Mouse (Mus musculus) megakaryocyte, embryonic 14.5 days (primary cell): ENCODE data around the gene Pld6. TPM values are rescaled to one million over a fixed set of nuclear protein-coding genes. Genes with fewer than 3 reads are reported as not detected.

ENCODE experiments used
- H3K27me3 ChIP-seq: replicated peaks from 2 replicates; pipeline ENCODE3; 2012; ENCODE audit warnings: inconsistent platforms
- H3K36me3 ChIP-seq: replicated peaks from 2 replicates; pipeline ENCODE3; 2012; ENCODE audit warnings: low read length, inconsistent platforms, mixed read lengths
- H3K4me1 ChIP-seq: 2 replicates; pipeline ENCODE4 v1.6.1; 2012; ENCODE audit warnings: inconsistent platforms
- H3K4me3 ChIP-seq: replicated peaks from 2 replicates; pipeline ENCODE3; 2012; ENCODE audit warnings: moderate library complexity, mild to moderate bottlenecking, inconsistent platforms
- H3K9me3 ChIP-seq: 2 replicates; pipeline ENCODE4 v1.6.1; 2012; ENCODE audit warnings: inconsistent platforms
- FLI1 ChIP-seq: IDR thresholded peaks from 2 replicates; pipeline ENCODE4 v1.6.1; 2012; ENCODE audit warnings: low read length, inconsistent platforms, mixed read lengths
- GATA1 ChIP-seq: IDR thresholded peaks from 3 replicates; pipeline ENCODE4 v1.6.1; 2012; ENCODE audit warnings: mixed read lengths, low read length, inconsistent platforms, borderline replicate concordance
- polyA plus RNA-seq: library from polyadenylated mRNA; stranded (reverse); fragments of >175 nt; gene quantifications from 2 replicates; pipeline ENCODE4 v1.2.3, GENCODE M21; 2012; ENCODE audit warnings: low replicate concordance; ENCODE audit not compliant: insufficient read depth

The Pld6 gene
- polyA plus RNA-seq, 1 experiment = 0.43 TPM

DNA sequence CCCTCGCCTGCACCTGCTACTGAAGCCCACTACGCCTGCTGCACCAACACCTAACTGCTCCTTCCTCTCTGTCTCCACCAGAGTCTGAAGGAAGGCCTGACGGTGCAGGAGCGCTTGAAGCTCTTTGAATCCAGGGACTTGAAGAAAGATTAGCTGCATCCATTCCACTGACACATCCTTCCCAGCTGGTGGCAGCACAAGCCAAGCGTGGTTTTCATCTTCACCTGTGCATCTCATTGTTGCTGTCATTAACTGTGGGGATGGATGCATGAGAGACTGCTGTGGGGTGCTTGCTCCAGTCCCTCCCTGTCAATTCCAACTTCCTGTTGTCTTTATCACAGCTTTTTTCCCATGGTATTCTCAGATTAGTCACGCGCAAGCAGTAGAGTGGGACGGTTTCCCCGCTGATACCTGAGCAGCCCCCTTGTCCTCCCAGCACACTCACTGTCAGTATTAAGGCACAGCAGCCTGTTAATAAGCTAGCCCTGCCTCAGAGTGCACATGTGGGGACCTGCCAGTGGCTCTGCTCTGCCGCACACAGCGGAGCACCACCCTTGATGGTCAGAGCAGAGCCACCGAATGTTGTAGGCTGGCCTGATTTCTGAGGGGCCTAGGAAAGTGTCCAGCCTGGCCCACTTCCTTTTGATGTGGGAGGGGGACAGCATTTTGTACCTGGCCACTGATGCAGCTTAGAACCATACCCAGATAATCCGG lies 11.9 kb downstream of the Pld6 start:
- no peak for TF ChIP-seq GATA1
- TF ChIP-seq FLI1 = no peak
- H3K27me3 ChIP-seq = no peaks in the 10 kb centered on the region
- peak overlapping the region; percentile 8 for H3K4me3 ChIP-seq
- H3K36me3 ChIP-seq = peaks cover 93% of the 10 kb centered on the region
- peaks cover 94% of the 10 kb centered on the region for H3K4me1 ChIP-seq
- H3K9me3 ChIP-seq = no peaks in the 10 kb centered on the region

DNA sequence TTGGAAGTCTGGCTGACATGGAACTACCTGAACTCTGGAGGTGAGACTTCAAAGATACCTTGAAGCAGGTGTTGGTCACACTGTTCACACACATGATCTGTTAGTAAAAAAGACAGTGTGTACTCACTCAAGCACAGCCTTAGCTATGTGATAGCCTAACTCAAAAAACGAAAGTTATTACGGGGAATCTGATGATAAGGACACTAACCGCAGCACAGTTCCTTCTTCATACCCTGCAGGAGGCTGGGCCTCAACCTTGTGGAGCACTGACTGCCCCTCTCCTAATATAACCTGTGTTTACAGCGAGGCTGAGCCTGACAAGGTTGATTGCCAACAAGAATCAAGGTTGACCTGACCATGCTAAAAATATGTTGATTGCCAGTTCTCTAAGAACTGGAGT lies 12.9 kb downstream of the Pld6 start:
- no peaks in the 10 kb centered on the region for H3K9me3 ChIP-seq
- H3K4me3 ChIP-seq = no peak overlapping the region
- H3K36me3 ChIP-seq = peaks cover 94% of the 10 kb centered on the region
- TF ChIP-seq GATA1 = no peak
- no peak for TF ChIP-seq FLI1
- H3K27me3 ChIP-seq = no peaks in the 10 kb centered on the region
- peaks cover 95% of the 10 kb centered on the region for H3K4me1 ChIP-seq

- H3K36me3 ChIP-seq = peaks cover 97% of the 10 kb centered on the region
- no peaks in the 10 kb centered on the region for H3K27me3 ChIP-seq
- H3K9me3 ChIP-seq = no peaks in the 10 kb centered on the region
- H3K4me1 ChIP-seq = peaks cover 98% of the 10 kb centered on the region
- H3K4me3 ChIP-seq = no peak overlapping the region
- no peak for TF ChIP-seq GATA1
- TF ChIP-seq FLI1 = no peak
Measured at GRCm38 (mm10) chr11:59772902-59773301, 14.5 kb downstream of the Pld6 start.

GRCm38 (mm10) chr11:59772291-59772690 lies 15.2 kb downstream of the Pld6 start:
- Histone ChIP-seq H3K4me1 (peaks cover 100% of the 10 kb centered on the region), H3K36me3 (peaks cover 98% of the 10 kb centered on the region), H3K4me3 (no peak overlapping the region), H3K27me3 (no peaks in the 10 kb centered on the region), H3K9me3 (no peaks in the 10 kb centered on the region)
- no peak for TF ChIP-seq FLI1
- TF ChIP-seq GATA1 = no peak

DNA sequence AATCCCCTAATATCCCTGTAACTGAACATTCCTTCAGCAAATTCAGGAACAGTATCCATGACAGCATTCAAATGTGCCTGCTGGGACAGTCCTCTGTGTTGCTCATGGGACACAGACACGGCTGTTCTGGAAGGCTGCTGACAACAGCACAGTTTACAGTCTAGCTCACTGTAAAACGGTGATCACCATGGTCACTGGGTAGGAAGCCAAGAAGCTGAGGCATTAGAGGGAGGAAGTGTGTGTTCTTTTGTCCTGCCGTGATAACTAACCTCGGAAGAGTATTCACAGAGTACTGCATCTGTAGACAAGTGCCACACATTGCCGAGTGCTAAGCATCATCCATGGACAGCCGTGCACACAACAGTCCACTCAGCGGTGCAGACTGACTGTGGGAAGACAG lies 16.7 kb downstream of the Pld6 start:
- Histone ChIP-seq H3K4me3 (peak overlapping the region; percentile 74), H3K27me3 (no peaks in the 10 kb centered on the region), H3K9me3 (no peaks in the 10 kb centered on the region), H3K36me3 (peaks cover 96% of the 10 kb centered on the region), H3K4me1 (peaks cover 100% of the 10 kb centered on the region)
- peak; percentile 96; the same call in 2 of the 3 replicates for TF ChIP-seq GATA1
- TF ChIP-seq FLI1 = no peak

DNA sequence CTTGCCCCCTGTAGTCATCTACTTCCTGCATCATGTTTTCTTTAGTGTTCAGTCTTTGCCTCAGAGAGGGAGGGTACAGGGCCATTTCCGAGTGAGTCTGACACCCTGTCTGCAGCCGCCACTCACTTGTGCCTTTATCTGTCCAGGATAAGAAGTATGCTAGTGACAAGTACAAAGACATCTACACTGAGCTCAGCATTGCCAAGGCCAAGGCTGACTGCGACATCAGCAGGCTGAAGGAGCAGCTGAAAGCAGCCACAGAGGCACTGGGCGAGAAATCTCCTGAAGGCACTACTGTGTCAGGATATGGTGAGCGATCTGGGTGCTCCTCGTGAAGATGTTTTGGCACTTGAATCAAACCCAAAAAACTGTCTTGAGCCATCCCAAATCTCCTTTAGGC lies 17.7 kb downstream of the Pld6 start:
- Histone ChIP-seq H3K9me3 (no peaks in the 10 kb centered on the region), H3K4me3 (peak overlapping the region; percentile 57), H3K4me1 (peaks cover 100% of the 10 kb centered on the region), H3K36me3 (peaks cover 96% of the 10 kb centered on the region), H3K27me3 (no peaks in the 10 kb centered on the region)
- no peak for TF ChIP-seq GATA1
- TF ChIP-seq FLI1 = no peak

GRCm38 (mm10) chr11:59769307-59769706 lies 18.1 kb downstream of the Pld6 start:
- peak overlapping the region; percentile 40 for H3K4me3 ChIP-seq
- peaks cover 100% of the 10 kb centered on the region for H3K4me1 ChIP-seq
- no peaks in the 10 kb centered on the region for H3K27me3 ChIP-seq
- TF ChIP-seq GATA1 (no peak), FLI1 (no peak)
- H3K9me3 ChIP-seq = no peaks in the 10 kb centered on the region
- H3K36me3 ChIP-seq = peaks cover 96% of the 10 kb centered on the region

DNA sequence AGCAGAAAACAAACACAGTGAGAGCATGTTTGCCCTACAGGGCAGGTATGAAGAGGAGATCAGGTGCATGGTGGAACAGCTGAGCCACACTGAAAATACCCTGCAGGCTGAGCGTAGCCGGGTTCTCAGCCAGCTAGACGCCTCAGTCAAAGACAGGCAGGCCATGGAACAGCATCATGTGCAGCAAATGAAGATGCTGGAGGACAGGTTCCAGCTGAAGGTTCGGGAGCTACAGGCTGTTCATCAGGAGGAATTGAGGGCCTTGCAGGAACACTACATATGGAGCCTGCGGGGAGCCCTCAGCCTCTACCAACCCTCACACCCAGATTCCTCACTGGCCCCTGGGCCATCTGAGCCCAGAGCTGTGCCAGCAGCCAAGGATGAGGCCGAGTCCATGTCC lies 26.6 kb downstream of the Pld6 start:
- H3K4me3 ChIP-seq = no peak overlapping the region
- peaks cover 96% of the 10 kb centered on the region for H3K4me1 ChIP-seq
- no peaks in the 10 kb centered on the region for H3K27me3 ChIP-seq
- H3K9me3 ChIP-seq = no peaks in the 10 kb centered on the region
- TF ChIP-seq GATA1 = no peak
- TF ChIP-seq FLI1 = no peak
- peaks cover 99% of the 10 kb centered on the region for H3K36me3 ChIP-seq

- Histone ChIP-seq H3K4me3 (peak overlapping the region; percentile 76), H3K9me3 (no peaks in the 10 kb centered on the region), H3K27me3 (no peaks in the 10 kb centered on the region), H3K36me3 (peaks cover 99% of the 10 kb centered on the region), H3K4me1 (peaks cover 88% of the 10 kb centered on the region)
- TF ChIP-seq GATA1 = no peak
- no peak for TF ChIP-seq FLI1
Measured at GRCm38 (mm10) chr11:59759626-59760025, 27.8 kb downstream of the Pld6 start.

GRCm38 (mm10) chr11:59759178-59759577 lies 28.3 kb downstream of the Pld6 start:
- Histone ChIP-seq H3K4me1 (peaks cover 83% of the 10 kb centered on the region), H3K27me3 (no peaks in the 10 kb centered on the region), H3K9me3 (no peaks in the 10 kb centered on the region), H3K36me3 (peaks cover 98% of the 10 kb centered on the region), H3K4me3 (peak overlapping the region; percentile 74)
- no peak for TF ChIP-seq FLI1
- TF ChIP-seq GATA1 = no peak
